ENCODE assay signal across 8 mouse cellular contexts in the genomic region with DNA sequence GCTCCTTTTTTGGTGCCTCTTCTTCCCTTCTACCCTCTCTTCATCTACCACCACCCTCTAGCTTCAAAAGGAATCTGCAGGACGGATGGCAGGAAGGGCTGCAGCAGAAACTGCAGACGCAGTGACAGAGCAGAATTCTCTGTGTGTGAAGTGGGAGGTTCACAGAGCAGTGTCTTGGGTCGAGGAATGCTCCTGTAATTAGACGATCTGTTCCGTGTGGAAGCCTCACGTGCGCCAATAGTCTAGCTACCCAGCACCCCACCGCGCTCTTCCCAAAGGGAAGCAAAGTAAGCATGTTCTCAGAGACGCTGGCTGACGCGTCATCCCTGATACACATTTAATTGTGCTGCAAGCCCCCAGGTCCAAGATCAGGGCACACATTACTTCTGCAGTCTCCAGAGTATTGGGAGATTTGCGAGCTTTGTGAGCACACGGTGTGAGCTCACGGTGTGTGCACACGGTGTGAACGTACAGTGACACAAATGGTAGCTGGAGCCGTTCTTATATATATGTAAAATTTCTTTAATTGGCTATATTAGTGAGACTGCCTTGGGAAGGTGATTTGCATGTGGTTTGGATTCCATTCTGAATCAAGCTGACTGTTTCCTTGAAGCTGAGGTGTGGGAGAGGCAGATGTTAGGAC. TPM values are rescaled to one million over a fixed set of nuclear protein-coding genes. Genes with fewer than 3 reads are reported as not detected.
DNase-seq lines count a peak whose midpoint lies in the region; ATAC-seq lines count a peak whose summit lies in the region.

No protein-coding gene starts in this region.

- peaks cover 11% of the 10 kb centered on the region; the same call in 1 of the 2 replicates for H3K36me3 ChIP-seq in kidney, embryonic 16.5 days (ENCODE audit: insufficient read depth, low read length)
- peaks cover 46% of the 10 kb centered on the region for H3K36me3 ChIP-seq in embryonic facial prominence, embryonic 14.5 days (ENCODE audit: control insufficient read depth, insufficient read depth, low read length)
- H3K36me3 ChIP-seq in hindbrain, embryonic 10.5 days: peaks cover 39% of the 10 kb centered on the region
- peaks cover 6% of the 10 kb centered on the region; the same call in 1 of the 2 replicates for H3K36me3 ChIP-seq in midbrain, embryonic 12.5 days

- no peak for ATAC-seq in kidney, embryonic 16.5 days (ENCODE audit: low FRiP score, low TSS enrichment)
- no peak for ATAC-seq in embryonic facial prominence, embryonic 14.5 days (ENCODE audit: low read depth)
- ATAC-seq in midbrain, embryonic 12.5 days (ENCODE audit: low FRiP score, low read depth): no peak

- H3K4me3 ChIP-seq in kidney, embryonic 16.5 days (ENCODE audit: low read length): no peak overlapping the region
- H3K4me3 ChIP-seq in embryonic facial prominence, embryonic 14.5 days (ENCODE audit: low read depth, low read length): no peak overlapping the region
- no peak overlapping the region for H3K4me3 ChIP-seq in hindbrain, embryonic 10.5 days
- H3K4me3 ChIP-seq in midbrain, embryonic 12.5 days: no peak overlapping the region

- 0 out of 2 replicates have a peak overlapping the region, but pooled peaks have one; percentile 10 for H3K9ac ChIP-seq in kidney, embryonic 16.5 days (replicated peaks; ENCODE audit: low read length)
- 0 out of 2 replicates have a peak overlapping the region, but pooled peaks have one; percentile 8 for H3K9ac ChIP-seq in embryonic facial prominence, embryonic 14.5 days (ENCODE audit: low read depth, low read length)
- H3K9ac ChIP-seq in midbrain, embryonic 12.5 days (replicated peaks): no peak overlapping the region

- 0 out of 2 replicates have a peak overlapping the region, but pooled peaks have one; percentile 14 for H3K27ac ChIP-seq in kidney, embryonic 16.5 days (ENCODE audit: low read length)
- H3K27ac ChIP-seq in embryonic facial prominence, embryonic 14.5 days (replicated peaks; ENCODE audit: low read depth, low read length): 0 out of 2 replicates have a peak overlapping the region, but pooled peaks have one; percentile 39
- H3K27ac ChIP-seq in hindbrain, embryonic 10.5 days: peak overlapping the region; percentile 57; the same call in 1 of the 2 replicates
- peak overlapping the region; percentile 70 for H3K27ac ChIP-seq in midbrain, embryonic 12.5 days (replicated peaks)

- H3K27me3 ChIP-seq in kidney, embryonic 16.5 days (ENCODE audit: insufficient read depth, low read length): no peaks in the 10 kb centered on the region
- H3K27me3 ChIP-seq in embryonic facial prominence, embryonic 14.5 days (replicated peaks; ENCODE audit: control insufficient read depth, insufficient read depth, low read length): no peaks in the 10 kb centered on the region
- H3K27me3 ChIP-seq in hindbrain, embryonic 10.5 days (ENCODE audit: insufficient read depth, poor library complexity, severe bottlenecking): no peaks in the 10 kb centered on the region
- no peaks in the 10 kb centered on the region for H3K27me3 ChIP-seq in midbrain, embryonic 12.5 days

- H3K9me3 ChIP-seq in kidney, embryonic 16.5 days (ENCODE audit: low read length): no peaks in the 10 kb centered on the region
- H3K9me3 ChIP-seq in embryonic facial prominence, embryonic 14.5 days (ENCODE audit: control insufficient read depth, low read length): no peaks in the 10 kb centered on the region
- no peaks in the 10 kb centered on the region for H3K9me3 ChIP-seq in hindbrain, embryonic 10.5 days
- no peaks in the 10 kb centered on the region for H3K9me3 ChIP-seq in midbrain, embryonic 12.5 days

- DNase-seq in kidney, postnatal 25 days: no peak
- DNase-seq in embryonic facial prominence, embryonic 14.5 days (ENCODE audit: low spot score): no peak
- no peak for DNase-seq in hindbrain, embryonic 10.5 days (ENCODE audit: low spot score)
- no peak for DNase-seq in adrenal gland, adult 18-20 months (ENCODE audit: low spot score in 2 of 2)
- DNase-seq in B cell, adult 2 months: no peak
- no peak for DNase-seq in spleen, postnatal 10 days (ENCODE audit: low spot score in 2 of 2)

- H3K4me1 ChIP-seq in kidney, embryonic 16.5 days (ENCODE audit: insufficient read depth, low read length): peaks cover 37% of the 10 kb centered on the region
- peaks cover 5% of the 10 kb centered on the region; the same call in 1 of the 2 replicates for H3K4me1 ChIP-seq in embryonic facial prominence, embryonic 14.5 days (ENCODE audit: control insufficient read depth, insufficient read depth, low read length)
- H3K4me1 ChIP-seq in hindbrain, embryonic 10.5 days (replicated peaks): peaks cover 29% of the 10 kb centered on the region
- H3K4me1 ChIP-seq in midbrain, embryonic 12.5 days: peaks cover 19% of the 10 kb centered on the region

- WGBS in kidney, embryonic 16.5 days: 59% methylated on average over 18 of the region's 18 CpGs
- 70% methylated on average over 18 of the region's 18 CpGs for WGBS in embryonic facial prominence, embryonic 14.5 days
- 88% methylated on average over 18 of the region's 18 CpGs for WGBS in hindbrain, embryonic 10.5 days
- 70% methylated on average over 18 of the region's 18 CpGs for WGBS in midbrain, embryonic 12.5 days

- H3K4me2 ChIP-seq in kidney, embryonic 16.5 days (replicated peaks; ENCODE audit: low read depth, low read length): no peak overlapping the region
- H3K4me2 ChIP-seq in embryonic facial prominence, embryonic 14.5 days (ENCODE audit: low read depth, low read length): no peak overlapping the region
- H3K4me2 ChIP-seq in midbrain, embryonic 12.5 days (replicated peaks): no peak overlapping the region

RNA-seq across cellular contexts. Expression of gene Cd164l2, which starts 35.0 kb away (rescaled TPM):
- 13.2 and 16.8 TPM in 2 replicates for polyA plus RNA-seq in kidney, embryonic 16.5 days (2015; fragmentation: Nextera tagmentation; extraction: Ambion mirVana)
- polyA plus RNA-seq in embryonic facial prominence, embryonic 14.5 days (2014; fragmentation: Nextera tagmentation; extraction: Ambion mirVana): 2.5 and 3.8 TPM in 2 replicates
- 1.1 and 2.2 TPM in 2 replicates for polyA plus RNA-seq in hindbrain, embryonic 10.5 days (2016; fragmentation: Nextera tagmentation; extraction: Ambion mirVana)
- polyA plus RNA-seq in midbrain, embryonic 12.5 days (2016; fragmentation: Nextera tagmentation; extraction: Ambion mirVana): 0.24 and 0.47 TPM in 2 replicates
- total RNA-seq in adrenal gland, adult 18-20 months (2021): 1 to 10 TPM; 1.1 to 2.6 TPM

RNA-seq across cellular contexts. Expression of gene Gpr3, which starts 35.5 kb away (rescaled TPM):
- 0.10 and 0.15 TPM in 2 replicates for polyA plus RNA-seq in kidney, embryonic 16.5 days (2015; fragmentation: Nextera tagmentation; extraction: Ambion mirVana)
- 0.18 and 0.19 TPM in 2 replicates for polyA plus RNA-seq in embryonic facial prominence, embryonic 14.5 days (2014; fragmentation: Nextera tagmentation; extraction: Ambion mirVana)
- 0.32 and 0.35 TPM in 2 replicates for polyA plus RNA-seq in hindbrain, embryonic 10.5 days (2016; fragmentation: Nextera tagmentation; extraction: Ambion mirVana)
- 0.22 and 0.40 TPM in 2 replicates for polyA plus RNA-seq in midbrain, embryonic 12.5 days (2016; fragmentation: Nextera tagmentation; extraction: Ambion mirVana)
- 1 to 10 TPM in 1 of 2 experiments, under 1 TPM in 1; 0.26 to 1.2 TPM for total RNA-seq in adrenal gland, adult 18-20 months (2021)

RNA-seq across cellular contexts. Expression of gene Wasf2, which starts 46.6 kb away (rescaled TPM):
- 77.4 and 102 TPM in 2 replicates for polyA plus RNA-seq in kidney, embryonic 16.5 days (2015; fragmentation: Nextera tagmentation; extraction: Ambion mirVana)
- 83.4 and 92.4 TPM in 2 replicates for polyA plus RNA-seq in embryonic facial prominence, embryonic 14.5 days (2014; fragmentation: Nextera tagmentation; extraction: Ambion mirVana)
- polyA plus RNA-seq in hindbrain, embryonic 10.5 days (2016; fragmentation: Nextera tagmentation; extraction: Ambion mirVana): 42.1 and 67.1 TPM in 2 replicates
- 43.5 and 50.0 TPM in 2 replicates for polyA plus RNA-seq in midbrain, embryonic 12.5 days (2016; fragmentation: Nextera tagmentation; extraction: Ambion mirVana)
- 100 to 1,000 TPM in 1 of 2 experiments, 10 to 100 TPM in 1; 97.5 to 102 TPM for total RNA-seq in adrenal gland, adult 18-20 months (2021)

Comparison
In these comparisons a context has a peak if more than half of its experiments do, and no peak if none do; other contexts are left out.
1. H3K27ac ChIP-seq: peak in every context shown above with its lines; median percentile 70 in midbrain, embryonic 12.5 days; 57 in hindbrain, embryonic 10.5 days; 39 in embryonic facial prominence, embryonic 14.5 days; 14 in kidney, embryonic 16.5 days.